Mouse (Mus musculus): ENCODE measurements at regions not wholly inside any gene's neighbourhood (a gene's known extent, or its start where the extent isn't known, plus 50 kb on each side); places are given as distances from the start of the nearest gene placed in this dataset.

DNA sequence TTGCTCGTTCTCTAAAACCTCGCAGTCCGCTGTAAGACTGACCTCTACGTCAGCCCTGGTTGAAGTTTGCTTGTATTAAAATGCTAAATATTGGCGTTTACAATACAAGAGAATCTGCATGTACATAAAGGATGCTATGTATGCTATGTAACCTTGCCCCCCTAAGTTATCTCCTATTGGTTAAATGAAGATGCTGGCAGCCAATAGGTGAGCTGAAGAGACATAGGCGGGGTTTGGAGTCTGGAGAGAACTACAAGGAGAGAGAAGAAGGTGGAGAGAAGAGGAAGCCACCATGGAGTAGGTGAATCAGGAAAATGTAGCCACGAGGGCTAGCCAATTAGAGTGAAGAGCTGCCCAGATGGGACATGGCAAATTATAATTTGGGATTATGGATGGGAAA, 214.0 kb upstream of the Amigo2 start:
- DNase-seq (ENCODE audit: extremely low read depth, low read depth) = peak; percentile 26

GRCm38 (mm10) chr15:97460360-97460719, 213.3 kb upstream of the Amigo2 start:
- no peak for DNase-seq (ENCODE audit: extremely low read depth, low read depth)

GRCm38 (mm10) chr15:97459606-97460359, 212.7 kb upstream of the Amigo2 start:
- DNase-seq (ENCODE audit: extremely low read depth, low read depth) = no peak

GRCm38 (mm10) chr15:97458748-97459221, 211.7 kb upstream of the Amigo2 start:
- DNase-seq (ENCODE audit: extremely low read depth, low read depth) = no peak

DNA sequence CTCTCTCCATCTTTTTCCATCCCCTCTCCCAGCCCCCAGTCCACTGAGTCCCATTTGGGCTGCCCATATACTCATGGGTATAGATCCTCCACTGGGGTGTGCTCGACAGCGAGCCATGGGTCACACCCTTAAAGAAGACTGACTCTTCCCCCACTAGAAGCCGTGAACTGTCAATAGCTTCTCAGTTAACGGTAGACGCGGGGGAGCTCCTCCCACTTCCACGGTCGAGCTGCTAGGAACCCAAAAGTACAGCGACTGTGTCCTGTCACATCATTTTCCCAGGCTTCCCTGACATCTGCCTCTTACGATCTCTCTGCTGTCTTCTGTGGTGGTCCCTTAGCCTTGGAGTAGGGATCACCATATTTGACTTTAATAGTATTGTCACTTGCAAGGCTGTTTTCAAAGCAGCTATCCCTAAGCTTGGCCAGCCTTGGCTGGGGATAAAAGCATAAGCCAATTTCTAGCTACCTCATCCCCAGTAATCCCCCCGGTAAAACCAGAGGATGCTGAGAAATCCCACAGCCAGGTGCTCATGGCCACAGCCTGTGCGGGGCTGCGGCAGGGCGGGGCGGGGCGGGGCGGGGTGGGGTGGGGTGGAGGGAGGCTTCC, 211.2 kb upstream of the Amigo2 start:
- no peak for DNase-seq (ENCODE audit: extremely low read depth, low read depth)

DNA sequence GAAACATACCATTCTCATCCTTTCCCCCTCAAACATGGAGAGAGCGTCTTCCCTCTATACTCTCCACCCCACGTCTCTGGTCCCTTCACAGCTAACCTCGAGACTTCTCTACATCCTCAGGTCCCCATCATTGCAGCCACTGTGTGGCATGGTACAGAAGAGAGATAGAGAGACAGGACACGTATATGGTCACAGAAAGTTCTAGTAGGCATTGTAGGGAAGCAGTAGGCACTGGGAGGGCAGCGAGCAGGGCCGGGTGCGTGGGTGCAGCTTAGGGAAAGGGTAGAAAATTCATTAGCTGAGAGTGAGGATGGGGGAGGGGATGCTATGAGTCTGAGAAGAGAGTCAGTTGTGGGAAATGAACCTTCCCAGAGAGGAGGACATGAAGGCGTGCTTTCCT, 210.4 kb upstream of the Amigo2 start:
- no peak for DNase-seq (ENCODE audit: extremely low read depth, low read depth)

GRCm38 (mm10) chr15:97456991-97457390, 209.9 kb upstream of the Amigo2 start:
- no peak for DNase-seq (ENCODE audit: extremely low read depth, low read depth)

- peak; percentile 35 for DNase-seq (ENCODE audit: extremely low read depth, low read depth)
Measured at GRCm38 (mm10) chr15:97455672-97456071, 208.6 kb upstream of the Amigo2 start.

DNA sequence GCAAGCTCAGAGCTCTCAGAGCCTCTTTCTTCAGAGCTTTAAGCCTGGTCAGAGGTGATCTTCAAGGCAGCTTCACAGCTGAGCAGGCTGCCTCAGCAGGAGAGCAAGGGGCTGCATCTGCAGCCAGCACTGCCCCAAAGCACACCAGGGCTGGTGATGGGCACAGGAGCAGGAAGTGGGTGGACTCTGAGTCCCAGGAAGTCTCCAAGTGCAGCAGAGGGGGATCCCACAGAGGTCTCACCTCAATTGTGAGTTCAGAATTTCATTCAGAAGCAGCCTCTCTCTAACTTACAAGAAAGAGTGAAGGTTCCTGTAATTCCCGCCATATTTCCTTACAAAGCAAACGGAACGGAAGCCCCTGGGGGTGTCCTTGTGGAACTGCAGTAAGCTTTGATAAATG, 202.6 kb upstream of the Amigo2 start:
- DNase-seq (ENCODE audit: extremely low read depth, low read depth) = no peak

- DNase-seq (ENCODE audit: extremely low read depth, low read depth) = peak; percentile 63
Measured at GRCm38 (mm10) chr15:97449001-97449400, 201.9 kb upstream of the Amigo2 start.

DNA sequence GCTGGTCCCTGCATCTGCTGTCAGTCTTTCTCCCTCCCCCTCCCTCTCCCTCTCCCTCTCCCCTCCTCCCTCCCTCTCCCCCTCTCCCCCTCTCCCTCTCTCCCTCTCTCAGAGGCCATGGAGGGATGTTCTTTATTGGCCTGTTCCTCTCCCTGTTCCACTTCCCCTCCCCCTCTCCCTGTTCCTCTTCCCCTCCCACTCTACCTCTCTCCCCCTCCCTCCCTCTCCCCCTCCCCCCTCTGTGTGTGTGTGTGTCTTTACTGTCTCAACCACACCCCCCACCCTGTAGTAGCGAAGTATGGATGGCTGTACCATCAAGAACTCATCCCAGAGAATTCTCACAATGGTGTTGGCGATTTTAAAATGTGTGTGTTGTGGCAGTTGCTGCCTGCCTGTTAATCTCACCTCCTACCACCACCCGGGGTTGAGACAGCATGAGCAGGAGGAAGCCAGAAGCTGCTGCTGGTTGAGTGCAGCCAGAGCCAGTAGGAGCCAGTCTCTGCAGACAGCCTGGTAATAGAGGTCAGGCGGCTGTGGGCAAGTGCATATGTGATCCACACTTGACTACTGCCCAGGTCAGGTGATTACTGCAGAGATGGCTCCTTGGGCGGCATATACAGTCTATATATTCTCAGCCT, 201.3 kb upstream of the Amigo2 start:
- peak; percentile 39 for DNase-seq (ENCODE audit: extremely low read depth, low read depth)

DNA sequence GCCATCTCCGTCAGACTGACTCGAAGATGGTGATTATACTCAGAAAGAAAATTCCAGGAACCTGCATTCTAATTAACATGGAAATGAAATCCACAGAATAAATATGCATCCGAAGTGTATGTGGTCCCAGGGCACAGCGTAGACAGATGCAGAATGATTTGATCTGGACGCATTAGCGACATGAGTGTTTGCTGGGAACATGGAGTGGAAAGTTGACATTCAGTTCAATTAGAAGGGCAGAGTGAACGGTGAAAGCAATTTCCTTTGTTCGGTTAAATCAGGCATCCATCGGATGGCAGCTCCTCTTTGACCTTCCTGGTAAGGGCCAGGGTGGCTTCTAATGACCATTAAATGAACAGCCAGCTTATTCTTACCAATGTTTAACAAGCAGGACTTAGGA, 199.1 kb upstream of the Amigo2 start:
- no peak for DNase-seq (ENCODE audit: extremely low read depth, low read depth)

GRCm38 (mm10) chr15:97438235-97438760, 191.2 kb upstream of the Amigo2 start:
- DNase-seq (ENCODE audit: extremely low read depth, low read depth) = no peak
